Mouse (Mus musculus) lung, adult 2 months (tissue): ENCODE results near the gene Prkg1.

Experiments
- CTCF ChIP-seq: fragments of 200-500 bp; IDR thresholded peaks from 2 replicates; pipeline ENCODE4 v1.5.1; 2011; ENCODE audit warnings: mild to moderate bottlenecking, low read length, control low read depth; ENCODE audit not compliant: insufficient read depth
- POLR2A ChIP-seq: fragments of 200-500 bp; IDR thresholded peaks from 2 replicates; pipeline ENCODE4 v1.6.1; 2011; ENCODE audit warnings: low read depth, mild to moderate bottlenecking, control low read depth, low read length, borderline replicate concordance; ENCODE audit errors: extremely low read depth

DNA sequence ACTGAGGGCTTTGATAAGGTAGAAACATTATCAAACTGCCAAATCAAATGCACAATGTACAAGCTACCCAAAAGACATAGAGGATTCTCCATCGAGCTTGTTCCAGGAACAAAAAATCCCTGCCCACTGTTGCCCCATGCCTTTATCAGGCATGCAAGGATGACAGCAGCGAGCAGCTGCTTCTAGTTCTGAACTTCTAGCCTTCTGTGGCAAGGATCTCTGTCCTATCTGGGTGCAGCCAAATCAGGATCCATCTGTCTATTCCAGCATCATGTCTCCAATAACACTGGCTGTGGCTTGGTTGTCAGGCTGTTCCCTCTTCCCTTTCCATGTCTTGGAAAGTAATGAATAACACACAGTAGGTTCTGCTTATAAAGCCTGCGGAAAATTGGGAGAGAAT lies 640.2 kb downstream of the Prkg1 start:
- TF ChIP-seq CTCF, result no peak
- no peak for TF ChIP-seq POLR2A
